Mouse (Mus musculus): Measurements from ENCODE around the gene AW209491. TPM values are rescaled to one million over a fixed set of nuclear protein-coding genes. Genes with fewer than 3 reads are reported as not detected.

The AW209491 gene
- polyA plus RNA-seq (2015; fragmentation: Nextera tagmentation; extraction: Ambion mirVana) = 13.6 and 15.8 TPM in 2 replicates

- Histone ChIP-seq H3K4me3 (replicated peaks) (peak within 1 kb of the TSS; percentile 70), H3K9ac (peak within 1 kb of the TSS; percentile 83), H3K9me3 (replicated peaks) (no peaks in the 10 kb centered on the region), H3K4me2 (peak within 1 kb of the TSS; percentile 77), H3K27ac (no peak within 1 kb of the TSS; the same call in none of the 2 replicates), H3K36me3 (peaks cover 28% of the 10 kb centered on the region), H3K27me3 (no peaks in the 10 kb centered on the region), H3K4me1 (replicated peaks) (peaks cover 17% of the 10 kb centered on the region)
- WGBS (ENCODE audit: insufficient replicate concordance) = 2% methylated on average over 29 of the region's 29 CpGs
- peak; percentile 96 for ATAC-seq (ENCODE audit: low read depth)
- DNase-seq = peak; percentile 83
Measured at GRCm38 (mm10) chr13:14629726-14630641, at the start of gene AW209491. Gene AW209491, plus strand, starts transcription at chr13:14630154.

DNA sequence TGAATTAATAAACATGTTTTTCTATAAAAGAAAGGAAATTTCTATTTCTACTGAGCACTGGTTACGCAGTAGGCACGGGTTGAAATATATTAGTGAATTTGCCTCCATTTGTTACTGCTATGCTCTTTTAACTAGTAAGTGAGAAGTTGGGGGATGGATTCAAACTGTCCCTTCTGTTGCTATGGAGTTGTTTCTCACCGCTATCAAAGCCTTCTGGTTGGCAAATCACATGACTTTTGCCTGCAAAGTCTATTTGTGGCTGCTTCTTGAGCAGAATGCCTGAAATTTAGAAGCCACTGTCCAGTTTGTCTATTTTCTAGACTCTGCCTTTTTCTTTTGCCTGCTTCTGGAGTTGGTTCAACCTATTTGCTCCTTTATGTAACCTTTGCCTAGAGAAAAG lies 49.6 kb upstream of the AW209491 start:
- no peak overlapping the region for H3K4me2 ChIP-seq
- H3K27ac ChIP-seq = no peak overlapping the region
- no peaks in the 10 kb centered on the region for H3K4me1 ChIP-seq (replicated peaks)
- H3K9ac ChIP-seq = no peak overlapping the region
- WGBS (ENCODE audit: insufficient replicate concordance) = 67% methylated on average over 3 of the region's 3 CpGs
- H3K27me3 ChIP-seq = 0 out of 2 replicates have a peak, but pooled peaks cover 2% of the 10 kb centered on the region
- H3K9me3 ChIP-seq (replicated peaks) = no peaks in the 10 kb centered on the region
- DNase-seq (no peak), ATAC-seq (ENCODE audit: low read depth) (no peak)
- no peak overlapping the region for H3K4me3 ChIP-seq (replicated peaks)
- H3K36me3 ChIP-seq = no peaks in the 10 kb centered on the region

- no peak overlapping the region for H3K27ac ChIP-seq
- no peak for ATAC-seq (ENCODE audit: low read depth)
- no peak overlapping the region for H3K9ac ChIP-seq
- H3K4me3 ChIP-seq (replicated peaks) = no peak overlapping the region
- H3K36me3 ChIP-seq = no peaks in the 10 kb centered on the region
- WGBS (ENCODE audit: insufficient replicate concordance) = 64% methylated on average over 2 of the region's 2 CpGs
- DNase-seq = no peak
- no peaks in the 10 kb centered on the region for H3K27me3 ChIP-seq
- H3K9me3 ChIP-seq (replicated peaks) = no peaks in the 10 kb centered on the region
- H3K4me1 ChIP-seq (replicated peaks) = no peaks in the 10 kb centered on the region
- no peak overlapping the region for H3K4me2 ChIP-seq
Measured at GRCm38 (mm10) chr13:14602744-14603143, 27.2 kb upstream of the AW209491 start.

- Histone ChIP-seq H3K36me3 (peaks cover 12% of the 10 kb centered on the region), H3K4me2 (no peak overlapping the region)
- ATAC-seq (ENCODE audit: low read depth) = no peak
Measured at GRCm38 (mm10) chr13:14607616-14608015, 22.3 kb upstream of the AW209491 start.

GRCm38 (mm10) chr13:14612463-14612862 lies 17.5 kb upstream of the AW209491 start:
- Histone ChIP-seq H3K4me2 (peak overlapping the region; percentile 71), H3K4me1 (replicated peaks) (peaks cover 20% of the 10 kb centered on the region), H3K27ac (peak overlapping the region; percentile 73), H3K4me3 (replicated peaks) (peak overlapping the region; percentile 93), H3K36me3 (peaks cover 27% of the 10 kb centered on the region), H3K9me3 (replicated peaks) (no peaks in the 10 kb centered on the region), H3K9ac (peak overlapping the region; percentile 87), H3K27me3 (no peaks in the 10 kb centered on the region)
- DNase-seq = no peak
- 2% methylated on average over 10 of the region's 10 CpGs for WGBS (ENCODE audit: insufficient replicate concordance)
- ATAC-seq (ENCODE audit: low read depth) = peak; percentile 13; the same call in 1 of the 2 replicates

More at GRCm38 (mm10) chr13:14607616-14608015, 22.3 kb upstream of the AW209491 start:
- no peak overlapping the region for H3K9ac ChIP-seq
- H3K27ac ChIP-seq = no peak overlapping the region
- no peaks in the 10 kb centered on the region for H3K27me3 ChIP-seq
- H3K4me1 ChIP-seq (replicated peaks) = peaks cover 8% of the 10 kb centered on the region
- H3K9me3 ChIP-seq (replicated peaks) = no peaks in the 10 kb centered on the region
- H3K4me3 ChIP-seq (replicated peaks) = no peak overlapping the region
- no peak for DNase-seq

DNA sequence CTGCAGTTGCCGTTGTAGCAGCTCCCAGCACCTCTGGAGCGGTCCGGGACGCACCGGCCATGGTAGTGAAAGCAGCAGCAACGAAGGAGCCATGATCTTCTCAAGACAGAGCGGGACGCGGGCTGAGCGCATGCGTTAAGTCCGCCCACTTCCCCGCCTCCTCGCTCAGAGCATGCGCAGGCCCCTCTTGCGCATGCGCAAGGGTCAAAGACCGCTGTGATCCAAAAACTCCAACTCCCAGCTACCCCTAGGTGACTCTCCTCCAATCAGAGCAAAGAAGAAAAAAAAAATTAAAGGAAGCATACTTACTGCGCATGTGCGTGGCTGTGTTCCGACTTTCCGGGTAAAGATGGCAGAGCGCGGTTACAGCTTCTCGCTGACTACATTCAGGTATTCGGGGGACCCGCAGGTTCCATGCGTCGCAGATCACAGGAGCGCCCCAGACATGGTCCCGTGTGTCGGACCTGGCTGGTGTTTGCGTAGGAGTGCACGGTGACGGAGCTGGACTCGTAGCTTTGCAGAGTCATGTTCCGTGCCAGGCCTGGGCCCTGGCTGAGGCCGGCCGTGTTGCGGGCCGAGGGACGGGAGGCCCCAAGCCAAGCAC lies 16.9 kb upstream of the AW209491 start, which contains the start of the genes Mrpl32 and Psma2:
Gene Mrpl32, minus strand, starts transcription at position 240 of the 604 bp plus-strand sequence.
Gene Psma2, plus strand, starts transcription at position 315 of the 604 bp plus-strand sequence.
- no peaks in the 10 kb centered on the region for H3K27me3 ChIP-seq
- H3K4me2 ChIP-seq = peak within 1 kb of the TSS; percentile 71
- ATAC-seq (ENCODE audit: low read depth) = peak; percentile 96
- H3K36me3 ChIP-seq = peaks cover 33% of the 10 kb centered on the region
- H3K9ac ChIP-seq = peak within 1 kb of the TSS; percentile 94
- peak; percentile 96 for DNase-seq
- peak within 1 kb of the TSS; percentile 93 for H3K4me3 ChIP-seq (replicated peaks)
- H3K27ac ChIP-seq = peak within 1 kb of the TSS; percentile 88
- under 1% methylated on average over 42 of the region's 42 CpGs for WGBS (ENCODE audit: insufficient replicate concordance)
- H3K4me1 ChIP-seq (replicated peaks) = peaks cover 20% of the 10 kb centered on the region
- no peaks in the 10 kb centered on the region for H3K9me3 ChIP-seq (replicated peaks)

DNA sequence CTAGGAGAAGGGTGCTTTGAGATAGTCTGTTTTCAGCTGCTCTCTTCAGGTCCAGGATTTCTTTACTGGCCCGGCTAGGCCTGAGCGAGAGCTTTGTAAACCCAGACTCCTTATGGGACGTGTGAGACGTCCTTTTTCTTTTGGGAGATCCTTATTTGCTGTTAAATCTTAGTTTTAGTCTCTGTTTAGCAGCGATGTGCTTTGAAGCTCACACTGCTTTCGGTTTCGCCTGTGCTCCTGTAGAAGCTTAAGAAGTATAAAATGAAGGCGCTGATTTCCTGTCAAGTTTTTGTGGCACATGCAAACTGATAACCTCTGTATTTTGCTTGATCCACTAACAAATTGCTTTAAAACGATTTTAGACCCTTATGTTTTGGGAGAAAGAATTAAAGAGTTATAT lies 16.4 kb upstream of the AW209491 start:
- no peak for ATAC-seq (ENCODE audit: low read depth)
- under 1% methylated on average over 9 of the region's 9 CpGs for WGBS (ENCODE audit: insufficient replicate concordance)
- Histone ChIP-seq H3K4me1 (replicated peaks) (peaks cover 20% of the 10 kb centered on the region), H3K9ac (peak overlapping the region; percentile 94), H3K27ac (peak overlapping the region; percentile 88), H3K4me3 (replicated peaks) (peak overlapping the region; percentile 93), H3K36me3 (peaks cover 34% of the 10 kb centered on the region), H3K27me3 (no peaks in the 10 kb centered on the region), H3K9me3 (replicated peaks) (no peaks in the 10 kb centered on the region), H3K4me2 (peak overlapping the region; percentile 69)
- DNase-seq = no peak

DNA sequence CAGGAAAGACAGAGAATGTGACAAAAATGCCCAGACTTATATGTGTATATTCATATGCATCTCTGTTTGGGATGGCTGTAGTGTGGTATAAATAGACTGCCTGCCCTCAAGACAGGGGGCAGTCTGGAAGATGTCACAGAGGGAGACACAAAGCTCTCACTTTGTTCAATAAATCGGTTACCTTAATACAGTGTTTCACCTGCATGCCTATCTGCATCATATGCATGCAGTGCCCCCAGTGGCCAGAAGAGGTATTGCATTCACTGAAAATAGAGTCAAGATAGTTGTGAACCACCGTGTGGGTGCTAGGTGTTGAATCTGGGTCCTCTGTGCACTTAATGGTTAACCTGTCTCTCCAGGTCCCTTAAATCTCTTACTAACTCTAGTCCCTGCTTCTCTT lies 11.2 kb upstream of the AW209491 start:
- peak; percentile 50 for DNase-seq
- peak; percentile 47; the same call in 1 of the 2 replicates for ATAC-seq (ENCODE audit: low read depth)
- Histone ChIP-seq H3K4me1 (replicated peaks) (peaks cover 12% of the 10 kb centered on the region), H3K4me2 (no peak overlapping the region), H3K4me3 (replicated peaks) (no peak overlapping the region), H3K27me3 (no peaks in the 10 kb centered on the region), H3K36me3 (peaks cover 64% of the 10 kb centered on the region), H3K9ac (no peak overlapping the region), H3K27ac (no peak overlapping the region), H3K9me3 (replicated peaks) (no peaks in the 10 kb centered on the region)
- WGBS (ENCODE audit: insufficient replicate concordance) = 30% methylated on average over 2 of the region's 2 CpGs

GRCm38 (mm10) chr13:14639998-14640397 lies 10.0 kb downstream of the AW209491 start:
- no peaks in the 10 kb centered on the region for H3K27me3 ChIP-seq
- no peaks in the 10 kb centered on the region for H3K9me3 ChIP-seq (replicated peaks)
- no peaks in the 10 kb centered on the region for H3K4me1 ChIP-seq (replicated peaks)
- no peak overlapping the region for H3K4me3 ChIP-seq (replicated peaks)
- no peak for DNase-seq
- H3K4me2 ChIP-seq = no peak overlapping the region
- WGBS (ENCODE audit: insufficient replicate concordance) = 64% methylated on average over 1 of the region's 1 CpGs
- no peak overlapping the region for H3K27ac ChIP-seq
- H3K9ac ChIP-seq = no peak overlapping the region
- no peak for ATAC-seq (ENCODE audit: low read depth)
- peaks cover 26% of the 10 kb centered on the region for H3K36me3 ChIP-seq

DNA sequence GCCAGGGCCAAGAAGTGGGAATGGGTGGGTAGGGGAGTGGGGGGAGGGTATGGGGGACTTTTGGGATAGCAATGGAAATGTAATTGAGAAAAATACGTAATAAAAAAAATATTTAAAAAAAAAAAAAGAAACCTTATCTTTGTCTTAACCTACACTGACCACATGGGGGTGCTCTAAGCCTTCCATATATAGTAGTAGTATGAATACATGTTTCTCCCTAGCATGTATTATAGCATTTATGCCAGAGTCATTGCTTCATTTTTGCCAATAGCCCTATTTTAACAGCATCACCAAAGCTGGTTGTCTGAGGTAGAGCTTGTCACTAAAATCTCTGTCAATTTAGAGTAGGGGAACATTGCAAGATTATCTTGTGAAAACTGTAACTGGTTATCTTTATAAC lies 19.3 kb downstream of the AW209491 start:
- no peaks in the 10 kb centered on the region for H3K36me3 ChIP-seq
- H3K9me3 ChIP-seq (replicated peaks) = no peaks in the 10 kb centered on the region
- 14% methylated on average over 1 of the region's 1 CpGs for WGBS (ENCODE audit: insufficient replicate concordance)
- no peak for DNase-seq
- H3K27ac ChIP-seq = no peak overlapping the region
- no peak overlapping the region for H3K4me3 ChIP-seq (replicated peaks)
- no peak overlapping the region for H3K4me2 ChIP-seq
- H3K9ac ChIP-seq = no peak overlapping the region
- no peak for ATAC-seq (ENCODE audit: low read depth)
- H3K27me3 ChIP-seq = no peaks in the 10 kb centered on the region
- H3K4me1 ChIP-seq (replicated peaks) = no peaks in the 10 kb centered on the region

- 66% methylated on average over 4 of the region's 4 CpGs for WGBS (ENCODE audit: insufficient replicate concordance)
- no peak overlapping the region for H3K27ac ChIP-seq
- H3K4me2 ChIP-seq = no peak overlapping the region
- H3K4me3 ChIP-seq (replicated peaks) = no peak overlapping the region
- no peak for DNase-seq
- H3K4me1 ChIP-seq (replicated peaks) = no peaks in the 10 kb centered on the region
- no peak for ATAC-seq (ENCODE audit: low read depth)
- no peaks in the 10 kb centered on the region for H3K27me3 ChIP-seq
- H3K36me3 ChIP-seq = no peaks in the 10 kb centered on the region
- H3K9me3 ChIP-seq (replicated peaks) = no peaks in the 10 kb centered on the region
- H3K9ac ChIP-seq = no peak overlapping the region
Measured at GRCm38 (mm10) chr13:14667107-14667506, 37.2 kb downstream of the AW209491 start.
